Mouse (Mus musculus) lung, postnatal 36 days (tissue): ENCODE measurements around the gene Bgn.
A peak's percentile ranks its signal among the peaks of the same experiment; 100 is the strongest.

ENCODE experiments used
- DNase-seq: peaks from one replicate; pipeline ENCODE4 v3.0.0; 2022; ENCODE audit warnings: mixed read lengths

The Bgn gene

GRCm38 (mm10) chrX:73483484-73483810 is at the start of gene Bgn:
Gene Bgn (plus strand): TSS chrX:73483602.
- DNase-seq = no peak

- peak; percentile 14 for DNase-seq
Observed at GRCm38 (mm10) chrX:73435252-73435651, 48.1 kb upstream of the Bgn start, which contains the start of gene Trex2. Gene Trex2 (minus strand): TSS chrX:73435344.

DNA sequence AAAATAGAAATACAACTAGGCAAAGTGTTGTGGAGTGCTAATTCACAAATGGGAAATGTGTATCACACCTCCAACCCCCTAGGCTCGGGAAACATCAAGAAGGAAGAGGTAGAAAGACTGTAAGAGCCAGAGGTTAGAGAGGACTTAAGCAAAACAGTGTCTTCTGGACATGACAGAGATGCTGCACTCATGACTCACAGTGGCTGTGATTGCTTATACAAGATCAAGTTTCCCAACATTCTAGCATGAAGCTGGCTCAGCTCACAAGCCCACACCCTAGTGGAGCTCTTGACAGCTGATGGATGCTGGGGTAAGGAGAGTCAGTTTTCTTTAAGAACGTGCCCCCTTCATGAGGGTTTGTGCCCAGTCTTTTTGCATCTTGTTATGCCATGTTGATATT is 42.0 kb upstream of the Bgn start:
- no peak for DNase-seq

GRCm38 (mm10) chrX:73451949-73452348 is 31.5 kb upstream of the Bgn start:
- DNase-seq = peak; percentile 80

GRCm38 (mm10) chrX:73458877-73459392 is 24.5 kb upstream of the Bgn start, which contains the start of gene Haus7:
Gene Haus7 (minus strand): TSS chrX:73459044.
- peak; percentile 96 for DNase-seq

- DNase-seq = no peak
Observed at GRCm38 (mm10) chrX:73460792-73461191, 22.6 kb upstream of the Bgn start.

- DNase-seq = peak; percentile 72
Observed at GRCm38 (mm10) chrX:73465483-73466186, 17.8 kb upstream of the Bgn start.

DNA sequence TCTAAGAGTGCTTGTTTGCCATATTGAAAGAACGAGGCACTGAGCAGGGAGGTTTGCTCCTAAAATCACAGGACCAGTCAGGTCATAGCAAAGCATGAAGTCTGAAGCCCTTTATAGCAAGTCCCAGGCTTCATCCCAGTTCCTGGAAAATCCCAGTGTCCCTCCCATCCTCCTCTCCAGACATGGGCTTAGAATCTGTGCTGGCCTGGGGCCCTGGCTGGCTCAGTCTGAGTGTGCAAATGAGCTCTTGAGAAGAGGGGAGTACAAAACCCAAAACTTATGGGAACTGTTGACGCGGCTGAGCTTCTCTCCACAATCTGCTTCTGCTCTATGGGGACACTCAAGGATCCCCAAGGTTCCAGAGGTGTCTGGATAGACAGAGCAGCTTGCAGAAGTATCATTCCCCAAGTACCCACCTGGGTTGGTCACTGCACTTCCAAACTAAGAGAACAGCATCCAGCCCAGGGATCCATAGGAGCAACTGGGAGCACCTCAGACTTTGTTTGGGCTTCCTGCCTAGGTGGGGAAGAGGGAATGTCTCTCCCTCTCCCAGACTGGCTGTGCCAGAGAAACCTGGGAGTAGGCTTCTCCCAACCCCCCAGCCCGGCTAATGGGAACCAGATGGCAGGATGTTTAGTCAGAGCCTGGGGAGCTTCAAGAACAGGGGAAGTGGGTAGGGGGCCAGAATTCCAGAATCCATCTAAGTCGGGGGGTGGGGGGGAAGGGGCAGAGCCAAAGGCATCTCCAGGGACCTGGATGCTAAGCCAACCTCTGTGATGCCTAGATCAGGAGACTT is 15.8 kb upstream of the Bgn start:
- DNase-seq = peak; percentile 29

DNA sequence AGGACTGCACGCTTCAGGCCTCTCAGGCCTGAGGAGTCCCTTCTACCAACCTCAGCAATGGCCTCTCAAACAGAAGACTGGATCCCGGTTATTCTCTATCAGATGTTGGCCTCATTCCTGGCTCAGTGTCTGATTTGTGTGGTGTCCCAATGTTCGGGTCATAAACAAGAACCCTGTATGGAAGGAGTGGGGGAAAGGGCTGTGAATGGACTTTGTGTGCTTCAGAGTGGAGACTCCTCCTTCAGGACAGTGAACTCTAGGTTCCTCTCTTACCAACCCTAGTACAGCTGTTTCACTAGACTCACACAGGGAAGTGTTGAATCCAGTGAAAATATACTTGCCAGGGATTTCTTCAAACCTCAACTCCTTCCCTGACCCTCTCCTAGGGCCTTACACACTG is 15.1 kb upstream of the Bgn start:
- peak; percentile 36 for DNase-seq

- no peak for DNase-seq
Observed at GRCm38 (mm10) chrX:73468752-73469151, 14.7 kb upstream of the Bgn start.

- no peak for DNase-seq
Observed at GRCm38 (mm10) chrX:73471764-73472163, 11.6 kb upstream of the Bgn start.

- DNase-seq = peak; percentile 45
Observed at GRCm38 (mm10) chrX:73474340-73475165, 8.8 kb upstream of the Bgn start.

DNA sequence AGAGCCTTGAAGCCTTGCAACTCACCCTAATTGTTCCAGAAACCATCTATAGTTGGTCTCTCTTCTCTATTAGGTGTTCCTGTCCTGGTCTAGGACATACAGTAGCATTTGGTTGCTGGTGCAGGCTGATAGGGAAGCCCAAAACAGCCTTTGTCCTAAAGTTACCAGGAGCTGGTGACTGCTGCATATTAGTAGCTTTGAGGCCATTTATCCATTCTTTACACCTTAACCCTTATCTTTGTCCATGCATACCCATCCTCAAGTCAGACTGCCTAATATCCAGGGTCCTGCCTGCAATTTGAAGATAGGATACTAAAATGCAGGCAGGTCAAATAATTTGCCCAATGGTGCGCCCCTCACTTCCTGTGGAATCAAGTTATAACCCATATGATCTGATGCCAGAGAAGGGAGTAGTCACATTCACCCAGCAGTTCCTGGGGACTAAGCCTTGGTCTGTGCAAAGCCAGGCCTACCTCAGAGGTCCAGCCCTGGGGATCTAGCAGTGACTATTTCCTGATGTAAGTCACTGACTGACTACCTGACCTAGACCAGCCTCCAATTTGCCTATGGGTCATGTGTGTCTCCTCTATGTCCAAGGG is 7.6 kb upstream of the Bgn start:
- DNase-seq = no peak

- peak; percentile 78 for DNase-seq
Observed at GRCm38 (mm10) chrX:73476621-73477020, 6.8 kb upstream of the Bgn start.

DNA sequence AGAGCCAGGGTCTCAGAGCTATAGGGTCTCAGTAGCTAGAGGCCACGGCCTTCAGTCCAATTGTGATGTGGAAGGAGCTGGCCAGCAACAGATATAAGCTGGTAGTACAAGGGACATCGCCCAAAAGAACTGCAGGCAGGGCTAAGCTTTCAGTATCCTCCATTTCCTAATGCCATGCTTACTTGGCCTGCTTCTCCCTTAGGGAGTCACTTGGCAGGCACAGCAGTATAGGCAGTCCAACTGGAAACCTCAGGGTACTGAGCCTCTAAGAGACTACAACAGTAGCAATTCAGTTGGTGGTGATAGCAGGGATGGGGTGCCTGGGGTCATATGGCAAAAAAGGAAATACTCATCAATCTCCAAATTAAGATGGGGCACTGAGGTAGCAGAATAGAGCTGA is 5.9 kb upstream of the Bgn start:
- DNase-seq = no peak

DNA sequence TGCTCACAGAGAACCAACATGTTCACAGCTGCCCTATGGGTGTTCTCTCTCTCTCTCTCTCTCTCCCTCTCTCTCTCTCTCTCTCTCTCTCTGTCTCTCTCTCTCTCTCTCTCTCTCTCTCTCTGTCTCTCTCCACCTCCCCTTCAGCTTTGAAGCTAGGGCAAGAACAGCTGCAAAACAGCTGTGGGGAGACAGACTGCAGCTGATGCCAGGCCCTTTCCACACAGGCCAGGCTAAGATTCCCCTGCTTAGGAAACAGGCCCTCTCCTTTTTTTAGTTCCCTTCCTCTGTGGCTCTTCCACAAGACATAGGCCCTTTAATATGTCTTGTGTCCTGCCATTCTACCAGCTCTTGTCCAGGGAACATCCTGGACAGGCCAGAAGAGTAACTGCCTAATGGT is 3.7 kb upstream of the Bgn start:
- peak; percentile 42 for DNase-seq

GRCm38 (mm10) chrX:73480334-73480733 is 3.1 kb upstream of the Bgn start:
- DNase-seq = peak; percentile 46

GRCm38 (mm10) chrX:73482643-73483483 is 539 bp upstream of the Bgn start:
- no peak for DNase-seq

- no peak for DNase-seq
Observed at GRCm38 (mm10) chrX:73484076-73484475, 674 bp downstream of the Bgn start.

DNA sequence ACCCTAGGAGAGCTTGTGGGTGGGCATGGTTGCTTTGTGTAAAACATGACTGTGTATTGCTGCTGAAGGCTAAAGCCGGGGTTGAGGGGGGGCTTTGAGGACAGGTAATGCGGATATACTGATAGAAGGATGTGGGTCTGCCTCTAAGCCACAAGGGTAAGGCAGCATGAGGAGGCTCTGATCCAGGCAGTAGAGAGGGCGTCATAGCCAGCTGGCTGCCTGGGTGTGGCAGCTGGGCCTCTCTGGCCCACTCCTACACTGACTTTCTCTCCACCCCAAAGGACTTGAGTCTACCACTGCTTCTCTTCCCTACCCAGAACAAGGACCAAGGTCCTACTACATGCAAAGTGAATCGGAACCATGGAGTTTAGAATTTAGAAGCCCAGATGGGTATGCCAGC is 1.5 kb downstream of the Bgn start:
- DNase-seq = no peak

- DNase-seq = no peak
Observed at GRCm38 (mm10) chrX:73486920-73487319, 3.5 kb downstream of the Bgn start.

DNA sequence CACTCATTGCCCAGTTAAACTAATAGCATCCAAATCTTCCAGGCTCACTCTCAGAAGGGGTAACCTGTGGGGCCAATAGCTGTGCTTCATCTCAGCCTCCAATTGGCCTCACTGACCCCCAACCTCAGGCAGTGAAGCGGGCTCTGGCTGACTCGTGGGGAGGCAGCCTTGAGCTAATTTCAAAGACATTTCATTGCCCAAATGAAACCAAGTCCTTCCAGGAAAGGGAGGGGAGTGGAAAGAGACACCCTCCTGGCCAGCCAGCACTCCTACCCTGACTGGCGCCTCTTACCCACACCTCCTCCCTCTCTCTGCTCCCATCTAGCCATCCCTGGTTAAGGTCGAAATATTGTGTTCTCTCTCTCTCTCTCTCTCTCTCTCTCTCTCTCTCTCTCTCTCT is 6.8 kb downstream of the Bgn start:
- DNase-seq = no peak
